Mouse (Mus musculus): ENCODE data around the gene Erc2.

GRCm38 (mm10) chr14:28439171-28439570, 816.9 kb downstream of the Erc2 start:
- TF ChIP-seq KAT2A (IDR thresholded peaks at IDR 0.05; ENCODE audit: insufficient replicate concordance, low read length) (no peak), NELFE (IDR thresholded peaks at IDR 0.05; ENCODE audit: low read depth, low read length) (no peak), CTCF (conservative IDR thresholded peaks at IDR 0.05 in 1 of 2, IDR thresholded peaks at IDR 0.05 in 1 of 2; ENCODE audit: low read depth in 2 of 2, low read length in 2 of 2) (no peak), IRF4 (IDR thresholded peaks at IDR 0.05; ENCODE audit: low read depth, low read length) (no peak), GABPA (IDR thresholded peaks at IDR 0.05; ENCODE audit: insufficient replicate concordance, low read depth, low read length) (no peak), MEF2A (IDR thresholded peaks at IDR 0.05; ENCODE audit: borderline replicate concordance, low read depth, low read length) (no peak), POLR2A (IDR thresholded peaks at IDR 0.05; ENCODE audit: low read depth, low read length) (no peak)

Data from CH12.LX (cell line).